Mouse (Mus musculus): ENCODE results near the gene Efcc1. TPM values are rescaled to one million over a fixed set of nuclear protein-coding genes. Genes with fewer than 3 reads are reported as not detected.

Efcc1 gene
- polyA plus RNA-seq, 1 experiment: not detected

DNA sequence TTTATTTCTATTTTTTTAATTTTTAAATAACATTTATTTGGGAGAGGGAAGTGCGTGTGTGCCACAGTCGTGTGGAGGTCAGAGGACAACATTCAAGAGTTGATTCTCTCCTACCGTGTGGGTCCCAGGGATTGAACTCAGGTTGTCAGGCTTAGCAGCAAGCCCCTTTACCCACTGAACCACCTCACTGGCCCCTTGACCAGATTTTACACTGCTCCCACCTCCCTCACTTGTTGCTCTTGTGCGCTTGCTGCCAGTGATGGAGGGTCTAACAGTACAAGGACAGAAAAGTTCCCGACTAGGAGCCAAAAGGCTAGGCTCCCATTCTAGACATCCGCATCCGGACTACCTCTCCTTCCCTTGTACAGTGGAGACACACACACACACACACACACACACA is 74.8 kb downstream of the Efcc1 start:
- TF ChIP-seq GATA1 (IDR thresholded peaks at IDR 0.05; ENCODE audit: low read length) (no peak), TAL1 (IDR thresholded peaks at IDR 0.05; ENCODE audit: low read length) (no peak)
- Histone ChIP-seq H3K27me3 (ENCODE audit: control insufficient read depth) (no peaks in the 10 kb centered on the region), H3K36me3 (ENCODE audit: control insufficient read depth) (peaks cover 94% of the 10 kb centered on the region), H3K4me3 (replicated peaks) (peak overlapping the region; percentile 6), H3K9me3 (ENCODE audit: control insufficient read depth, low read length) (no peaks in the 10 kb centered on the region), H3K4me1 (ENCODE audit: control insufficient read depth) (peaks cover 74% of the 10 kb centered on the region)

Other genes starting within 250 kb of the Efcc1 start
- gene Arhgap25, start 197.6 kb upstream of the Efcc1 start, polyA plus RNA-seq (2012): not detected in 2 replicates
- 0.37 and 0.68 TPM in 2 replicates for gene Prokr1, start 140.1 kb upstream of the Efcc1 start, polyA plus RNA-seq (2012)
- 1.7 TPM in 2 replicates for gene Aplf, start 58.7 kb upstream of the Efcc1 start, polyA plus RNA-seq (2012)
- 8.1 and 8.8 TPM in 2 replicates for gene Gp9, start 47.2 kb downstream of the Efcc1 start, polyA plus RNA-seq (2012)
- gene Rab43, start 81.3 kb downstream of the Efcc1 start, polyA plus RNA-seq (2012): 22.8 and 70.9 TPM in 2 replicates
- gene Gm45140, start 104.9 kb downstream of the Efcc1 start, polyA plus RNA-seq (2012): 1.4 and 1.8 TPM in 2 replicates
- gene Isy1, start 107.9 kb downstream of the Efcc1 start, polyA plus RNA-seq (2012): 2.4 and 2.6 TPM in 2 replicates
- gene Cnbp, start 120.2 kb downstream of the Efcc1 start, polyA plus RNA-seq (2012): 6.3 and 7.3 TPM in 2 replicates
- 0.85 and 1.3 TPM in 2 replicates for gene Copg1, start 156.9 kb downstream of the Efcc1 start, polyA plus RNA-seq (2012)
- gene Hmces, start 183.1 kb downstream of the Efcc1 start, polyA plus RNA-seq (2012): 1.1 and 1.4 TPM in 2 replicates

All from erythroblast, embryonic 14.5 days (primary cell).